Mouse (Mus musculus) myocyte (in vitro differentiated cells): ENCODE results near the gene Tes.
"Not testable (repeated sequence)": the region's sequence is repeated elsewhere in the genome, so short reads cannot be mapped to it uniquely, and the experiment has no call there.

Source experiments
- CEBPB ChIP-seq: IDR thresholded peaks from 2 replicates; pipeline ENCODE4 v1.6.1; 2011; ENCODE audit warnings: mild to moderate bottlenecking, moderate library complexity; ENCODE audit not compliant: poor library complexity, insufficient read depth, severe bottlenecking
- MAX ChIP-seq: IDR thresholded peaks from one replicate; pipeline ENCODE4 v1.6.1; 2011; ENCODE audit warnings: low read depth, mild to moderate bottlenecking, control low read depth
- MYOD1 ChIP-seq, 3 experiments: IDR thresholded peaks; one replicate each; pipeline ENCODE4 v1.6.1; 2011; ENCODE audit warnings: control low read depth in 2 of 3, low read depth in 2 of 3, mild to moderate bottlenecking in 2 of 3, moderate library complexity in 1 of 3; ENCODE audit not compliant: insufficient read length in 2 of 3, control insufficient read depth in 1 of 3
- MYOG ChIP-seq, 3 experiments: IDR thresholded peaks; one replicate each; pipeline ENCODE4 v1.6.1; 2011; ENCODE audit warnings: control low read depth in 2 of 3, low read depth in 2 of 3, mild to moderate bottlenecking in 2 of 3; ENCODE audit not compliant: insufficient read length in 2 of 3, control insufficient read depth in 1 of 3, insufficient read depth in 1 of 3
- POLR2A ChIP-seq: IDR thresholded peaks from one replicate; pipeline ENCODE4 v1.6.1; 2011; ENCODE audit warnings: low read depth, mild to moderate bottlenecking, control low read depth, moderate library complexity; ENCODE audit not compliant: insufficient read length
- POLR2AphosphoS2 ChIP-seq: IDR thresholded peaks from one replicate; pipeline ENCODE4 v1.6.1; 2011; ENCODE audit warnings: low read depth, control low read depth; ENCODE audit not compliant: insufficient read length
- SRF ChIP-seq: IDR thresholded peaks from one replicate; pipeline ENCODE4 v1.6.1; 2011; ENCODE audit warnings: low read depth; ENCODE audit not compliant: control insufficient read depth, insufficient read length
- TCF12 ChIP-seq: IDR thresholded peaks from one replicate; pipeline ENCODE4 v1.6.1; 2011; ENCODE audit warnings: mild to moderate bottlenecking, control low read depth; ENCODE audit not compliant: poor library complexity, insufficient read depth, severe bottlenecking
- TCF3 ChIP-seq: IDR thresholded peaks from one replicate; pipeline ENCODE4 v1.6.1; 2011; ENCODE audit warnings: low read depth, control low read depth; ENCODE audit not compliant: insufficient read length
- USF1 ChIP-seq: IDR thresholded peaks from one replicate; pipeline ENCODE4 v1.6.1; 2011; ENCODE audit warnings: low read depth, mild to moderate bottlenecking, control low read depth, moderate library complexity

GRCm38 (mm10) chr6:17061826-17062225 lies 3.1 kb upstream of the Tes start:
- not testable (repeated sequence) for TF ChIP-seq MYOD1 (IDR thresholded peaks at IDR 0.05; ENCODE audit: control insufficient read depth in 1 of 3, insufficient read length in 2 of 3, low read depth in 2 of 3); TCF12; POLR2A; MAX; SRF; CEBPB; MYOG (IDR thresholded peaks at IDR 0.05; ENCODE audit: control insufficient read depth in 1 of 3, insufficient read depth in 1 of 3, insufficient read length in 2 of 3, low read depth in 2 of 3); POLR2AphosphoS2; USF1; TCF3
